Mouse (Mus musculus) kidney, postnatal 14 days (tissue): ENCODE results near the gene Olfr888.

Experiments
- DNase-seq: peaks from one replicate; pipeline ENCODE4 v3.0.0; 2022; ENCODE audit warnings: mixed read lengths

The Olfr888 gene

DNA sequence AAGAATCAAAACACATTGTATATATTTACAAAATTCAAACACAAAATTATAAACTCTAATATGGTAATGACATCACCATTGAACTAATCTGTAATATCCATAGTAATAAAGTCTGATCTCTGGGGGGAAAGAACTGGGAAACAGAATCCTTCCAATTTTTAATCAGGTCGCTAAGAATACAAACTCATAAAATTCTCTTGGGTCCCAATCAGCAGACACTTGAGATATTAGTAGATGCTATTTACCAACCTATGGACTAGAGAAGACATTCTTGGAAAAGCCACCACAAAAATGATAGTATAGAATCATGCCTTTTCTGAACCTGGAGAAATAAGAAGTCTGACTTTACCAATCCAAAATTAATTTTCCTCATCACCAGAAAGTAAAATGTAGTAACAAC lies at the start of gene Olfr888:
Gene Olfr888, plus strand, starts transcription at position 301 of the 400 bp plus-strand sequence.
- DNase-seq: no peak

DNA sequence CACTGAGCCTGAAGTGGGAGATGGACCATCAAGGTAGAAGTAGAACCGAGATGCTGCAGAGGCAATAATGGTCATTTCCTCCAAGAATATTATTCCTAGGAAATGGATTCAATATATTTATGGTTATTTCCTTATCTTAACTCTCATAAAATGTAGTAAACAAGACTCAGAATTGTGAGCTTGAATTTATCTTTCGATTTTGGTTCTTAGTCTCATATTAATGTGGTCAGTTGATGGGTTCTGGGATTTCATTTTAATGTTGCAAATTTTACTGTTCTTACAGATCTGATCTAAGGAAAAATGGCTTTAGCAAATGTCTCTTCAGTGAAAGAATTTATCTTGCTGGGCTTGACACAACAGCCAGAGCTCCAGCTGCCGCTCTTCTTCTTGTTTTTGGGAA lies 46.9 kb upstream of the Olfr888 start, which contains the start of gene Olfr885:
Gene Olfr885, plus strand, starts transcription at position 301 of the 400 bp plus-strand sequence.
- no peak for DNase-seq

DNA sequence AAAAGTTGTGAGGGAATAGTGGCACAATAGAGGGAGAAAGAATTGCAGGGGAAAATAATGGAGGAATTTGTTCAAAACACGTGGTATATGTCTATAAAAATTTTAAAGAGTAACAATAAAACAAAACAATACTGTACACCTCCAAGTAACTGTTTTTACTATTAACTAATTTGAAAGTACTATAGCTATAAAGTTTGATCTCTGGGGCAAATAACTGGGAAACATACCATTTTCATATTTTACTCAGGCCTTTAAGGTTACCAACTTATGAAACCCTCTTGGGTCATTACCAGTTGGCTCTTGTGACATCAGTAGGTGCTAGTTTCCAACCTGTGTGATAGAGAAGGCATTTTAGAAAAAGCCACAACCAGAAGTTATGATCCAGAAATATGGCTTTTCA lies 24.2 kb upstream of the Olfr888 start, which contains the start of gene Olfr887:
Gene Olfr887, plus strand, starts transcription at position 301 of the 400 bp plus-strand sequence.
- DNase-seq: no peak

DNA sequence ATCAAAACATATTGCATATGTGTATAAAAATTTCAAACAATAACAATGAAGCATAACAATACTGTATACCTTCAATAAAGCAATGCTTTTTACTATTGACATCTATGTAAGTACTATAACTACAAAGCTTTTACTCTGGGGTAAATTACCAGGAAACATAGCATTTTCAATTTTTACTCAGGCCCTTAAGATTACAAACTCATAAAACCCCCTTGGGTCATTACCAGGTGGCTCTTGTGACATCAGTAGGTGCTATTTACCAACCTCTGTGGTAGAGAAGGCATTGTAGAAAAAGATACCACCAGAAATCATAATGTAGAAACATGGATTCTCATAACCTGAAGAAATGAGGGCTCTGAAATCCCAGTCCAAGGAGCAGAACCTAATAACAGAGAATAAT lies 7.0 kb downstream of the Olfr888 start, which contains the start of gene Olfr889:
Gene Olfr889, plus strand, starts transcription at position 301 of the 400 bp plus-strand sequence.
- no peak for DNase-seq

DNA sequence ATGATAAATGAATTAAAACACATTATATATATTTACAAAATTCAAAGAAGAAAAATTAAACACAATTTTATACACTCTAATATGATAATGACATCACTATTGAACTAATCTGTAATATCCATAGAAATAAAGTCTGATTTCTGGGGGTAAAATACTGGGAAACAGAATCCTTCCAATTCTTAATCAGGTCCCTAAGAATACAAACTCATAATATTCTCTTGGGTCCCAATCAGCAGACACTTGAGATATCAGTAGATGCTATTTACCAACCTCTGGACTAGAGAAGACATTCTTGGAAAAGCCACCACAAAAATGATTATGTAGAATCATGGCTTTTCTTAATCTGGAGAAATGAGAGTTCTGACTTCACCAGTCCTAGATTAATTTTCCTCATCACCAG lies 34.3 kb downstream of the Olfr888 start, which contains the start of gene Olfr890:
Gene Olfr890, plus strand, starts transcription at position 301 of the 400 bp plus-strand sequence.
- no peak for DNase-seq
